Mouse (Mus musculus) mesoderm, embryonic 11.5 days (tissue): ENCODE results near the gene Topbp1.

Source experiments
- DNase-seq: peaks from one replicate; pipeline ENCODE4 v3.0.0-alpha.2; 2012; ENCODE audit warnings: low read depth, low spot score

Gene Topbp1

DNA sequence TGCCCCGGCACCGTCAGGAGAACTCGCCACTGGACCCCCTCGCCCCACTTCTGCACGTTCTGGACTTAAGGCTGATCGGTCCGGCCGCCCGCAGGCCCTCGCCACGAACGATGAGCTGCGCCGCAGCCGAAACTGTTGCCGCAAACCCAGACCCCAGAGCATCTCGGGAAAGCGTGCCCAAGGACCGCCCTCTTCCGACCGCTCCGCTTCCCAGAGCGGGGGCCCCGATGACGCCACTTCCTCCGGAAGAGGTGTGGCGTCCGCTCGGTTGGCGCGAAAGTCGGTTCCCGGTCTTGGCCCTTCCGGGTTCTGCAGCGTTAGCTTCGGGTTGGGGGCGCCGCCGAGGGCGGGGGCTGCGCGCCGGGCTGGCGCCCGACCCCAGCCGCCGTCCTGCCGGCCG is at the start of gene Topbp1, which contains the start of gene 1300017J02Rik:
Gene Topbp1 (plus strand): TSS at position 289 of the 400 bp plus-strand sequence.
Gene 1300017J02Rik (minus strand): TSS at position 156 of the 400 bp plus-strand sequence.
- DNase-seq: peak; percentile 97

GRCm38 (mm10) chr9:103265778-103266177 is 39.2 kb upstream of the Topbp1 start:
- no peak for DNase-seq

GRCm38 (mm10) chr9:103271104-103271503 is 33.9 kb upstream of the Topbp1 start:
- DNase-seq: no peak

- no peak for DNase-seq
Observed at GRCm38 (mm10) chr9:103274819-103275218, 30.2 kb upstream of the Topbp1 start.

DNA sequence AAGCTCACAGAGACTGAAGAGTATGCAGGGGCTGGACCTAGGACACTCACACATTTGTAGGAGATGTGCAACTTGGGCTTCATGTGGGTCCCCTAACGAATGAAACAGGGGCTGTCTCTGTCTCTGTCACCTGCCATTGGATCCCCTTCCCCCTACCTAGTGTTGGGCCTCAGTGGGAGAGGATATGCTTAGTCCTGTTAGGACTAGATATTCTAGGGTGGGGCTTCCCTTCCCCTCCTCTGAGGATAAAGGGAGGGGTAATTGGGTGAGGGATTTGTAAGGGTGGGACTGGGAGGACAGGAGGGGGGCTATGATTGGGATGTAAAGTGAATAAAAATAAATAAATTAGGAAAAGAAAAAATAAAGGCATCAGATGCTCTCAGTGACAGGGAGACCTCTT is 29.3 kb upstream of the Topbp1 start:
- DNase-seq: no peak

GRCm38 (mm10) chr9:103276876-103277275 is 28.1 kb upstream of the Topbp1 start:
- no peak for DNase-seq

DNA sequence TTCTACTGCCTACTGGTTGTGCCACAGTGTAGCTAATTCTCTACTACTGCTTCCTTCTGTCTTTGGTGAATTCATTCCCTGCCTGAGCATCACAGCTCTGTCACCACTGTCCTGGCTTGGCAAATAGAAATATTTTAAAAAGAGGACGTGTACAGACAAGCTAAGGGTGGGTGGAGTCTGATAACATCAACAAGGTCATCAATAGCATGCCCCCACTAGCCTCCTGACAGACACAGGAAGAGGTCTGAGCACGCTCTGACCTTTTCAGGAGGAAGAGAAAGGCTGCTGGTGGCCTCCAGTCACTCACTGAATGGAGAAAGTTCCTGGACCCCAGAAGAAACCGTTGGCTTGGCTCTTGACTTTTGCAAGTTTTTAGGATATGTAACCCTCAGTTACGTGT is 18.6 kb upstream of the Topbp1 start:
- DNase-seq: no peak

DNA sequence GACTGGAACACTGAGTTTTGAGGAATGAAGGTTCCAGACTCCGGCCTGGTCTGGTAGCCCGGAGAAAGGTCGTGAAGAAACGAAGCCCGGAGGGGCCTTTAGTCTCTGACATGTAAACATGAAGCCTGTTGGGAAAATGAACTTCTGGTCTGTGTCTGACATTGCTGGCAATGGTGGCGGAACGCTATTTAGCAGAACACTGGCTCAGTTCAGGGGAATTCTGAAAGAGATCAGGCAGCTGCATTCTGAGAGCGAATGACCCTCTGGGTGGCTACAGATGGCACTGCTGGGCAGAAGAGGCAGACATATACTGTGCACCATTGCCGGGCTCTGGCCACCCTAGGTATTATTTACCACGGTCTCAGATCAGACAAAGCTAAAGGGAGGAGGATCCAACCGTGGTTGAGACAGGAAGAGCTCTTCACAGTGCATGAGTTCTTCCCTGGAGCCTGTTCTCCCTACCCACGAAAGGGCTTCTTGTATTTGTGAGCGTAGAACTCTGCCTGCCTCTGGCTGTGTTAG is 18.1 kb upstream of the Topbp1 start:
- DNase-seq: no peak

DNA sequence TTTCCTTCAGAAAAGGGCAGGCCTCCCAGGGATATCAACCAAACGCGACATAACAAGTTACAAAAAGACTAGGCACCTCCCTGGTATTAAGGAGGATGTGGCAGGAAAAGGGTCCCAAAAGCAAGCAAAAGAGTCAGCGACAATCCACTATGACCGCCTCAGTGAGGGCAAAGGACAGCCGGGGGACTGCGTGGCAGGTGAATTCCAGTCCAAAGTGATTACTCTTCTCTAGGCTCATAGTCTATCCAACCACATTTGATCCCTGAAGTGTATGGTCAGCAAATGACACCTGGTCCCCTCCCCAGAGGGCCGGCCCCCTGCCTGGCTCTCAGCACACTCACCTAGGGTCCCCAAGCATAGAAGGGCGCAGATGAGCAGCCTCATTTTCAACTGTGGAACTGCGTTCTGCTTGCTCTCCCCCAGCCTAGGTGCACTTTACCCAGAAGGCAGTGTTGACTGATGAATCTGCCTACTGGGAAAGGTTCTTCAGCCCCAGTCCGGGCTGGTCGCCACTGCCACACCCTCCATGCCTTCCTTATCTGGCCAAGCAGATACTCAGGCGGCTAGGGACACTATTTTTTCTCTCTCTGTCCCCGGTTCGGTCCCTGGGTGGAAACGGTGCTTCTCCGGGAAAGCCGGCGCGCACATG is 17.1 kb upstream of the Topbp1 start:
- no peak for DNase-seq

DNA sequence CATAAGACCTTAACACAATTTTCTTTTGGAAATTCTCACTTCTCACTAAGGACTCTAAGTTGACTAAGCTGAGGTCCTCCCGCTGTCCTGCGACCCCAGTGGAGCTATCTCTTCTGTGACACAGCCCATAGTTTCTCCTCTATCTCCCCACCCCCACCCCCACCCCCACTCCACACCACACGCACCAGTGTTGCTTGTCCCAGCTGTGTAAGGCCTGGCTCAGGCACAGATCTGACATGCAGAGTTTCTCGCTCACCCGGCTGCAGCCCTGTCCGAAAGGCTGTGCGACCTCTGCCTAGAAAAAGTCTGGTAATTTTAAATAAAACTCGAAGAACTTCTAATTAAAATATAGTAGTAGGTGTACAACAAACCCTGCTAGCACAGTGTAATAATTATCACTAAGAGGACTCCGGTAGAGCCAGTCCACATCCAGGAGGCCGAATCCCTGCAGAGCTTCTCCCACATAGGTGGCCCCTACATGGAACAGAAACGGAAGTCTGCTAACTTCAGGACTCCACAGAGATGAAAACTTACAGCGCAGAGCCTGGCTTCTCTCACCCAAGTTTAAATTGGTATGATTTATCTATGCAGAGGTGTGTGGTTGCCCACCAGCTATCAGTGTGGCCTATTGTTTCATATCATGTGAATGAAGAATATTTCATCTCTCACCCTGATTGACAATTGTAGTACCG is 16.4 kb upstream of the Topbp1 start:
- no peak for DNase-seq

DNA sequence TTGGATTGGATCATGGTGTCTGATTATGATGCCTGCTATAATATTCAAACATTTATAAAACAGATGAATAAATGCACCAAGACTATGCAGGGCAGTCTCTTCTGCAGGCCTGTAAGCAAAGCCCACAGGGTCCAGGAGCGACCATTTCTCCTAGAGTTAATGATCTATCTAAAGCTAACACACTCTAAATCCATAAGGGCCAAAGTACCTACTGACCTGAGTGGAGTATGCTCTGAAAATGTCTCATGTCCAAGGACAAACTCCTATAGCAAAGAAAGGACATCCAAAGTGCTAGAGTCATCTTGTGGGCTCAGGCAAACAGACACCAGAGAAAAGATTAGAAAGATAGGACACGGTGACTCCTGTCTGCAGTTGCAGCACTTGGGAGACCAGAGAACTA is 10.5 kb upstream of the Topbp1 start:
- DNase-seq: no peak

DNA sequence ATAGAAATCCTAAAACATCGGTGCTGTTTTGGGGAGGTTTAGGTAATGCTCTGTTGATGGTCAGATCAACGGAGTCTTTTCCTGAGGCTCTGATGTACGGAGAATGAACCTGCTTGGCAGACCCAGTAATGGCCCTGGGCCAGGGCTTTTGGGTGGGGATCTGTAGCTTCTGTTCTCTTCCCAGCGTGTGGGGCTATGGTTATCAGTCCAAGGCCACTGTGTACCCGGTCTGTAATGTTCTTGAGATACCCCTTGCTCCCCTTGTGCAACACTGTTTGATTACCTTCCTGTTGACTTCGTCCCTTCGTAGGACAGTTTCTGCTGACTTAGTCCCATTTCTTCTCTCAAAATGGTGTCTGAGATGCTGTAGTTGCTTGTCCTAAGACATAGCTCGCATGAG is 3.9 kb upstream of the Topbp1 start:
- DNase-seq: no peak

GRCm38 (mm10) chr9:103302239-103302638 is 2.8 kb upstream of the Topbp1 start:
- DNase-seq: no peak

DNA sequence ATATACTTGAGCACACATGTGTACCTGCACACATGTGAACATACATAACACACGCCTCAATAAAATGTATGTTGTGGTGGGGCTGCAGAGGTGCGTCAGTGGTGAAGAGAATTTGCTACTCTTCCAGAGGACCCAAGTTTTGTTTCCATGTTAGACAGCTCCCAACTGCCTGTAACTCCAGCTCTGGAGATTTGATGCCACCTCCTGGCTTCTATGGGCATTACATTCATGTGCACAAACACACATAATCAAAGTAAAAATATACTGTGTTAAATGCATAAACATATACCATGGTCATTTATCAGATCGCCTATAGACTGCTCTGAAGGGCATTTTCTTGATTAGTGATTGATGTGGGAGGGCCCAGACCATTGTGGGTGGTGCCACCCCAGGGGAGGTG is 2.3 kb upstream of the Topbp1 start:
- peak; percentile 70 for DNase-seq

- DNase-seq: peak; percentile 61
Observed at GRCm38 (mm10) chr9:103305332-103306041, 472 bp downstream of the Topbp1 start.

DNA sequence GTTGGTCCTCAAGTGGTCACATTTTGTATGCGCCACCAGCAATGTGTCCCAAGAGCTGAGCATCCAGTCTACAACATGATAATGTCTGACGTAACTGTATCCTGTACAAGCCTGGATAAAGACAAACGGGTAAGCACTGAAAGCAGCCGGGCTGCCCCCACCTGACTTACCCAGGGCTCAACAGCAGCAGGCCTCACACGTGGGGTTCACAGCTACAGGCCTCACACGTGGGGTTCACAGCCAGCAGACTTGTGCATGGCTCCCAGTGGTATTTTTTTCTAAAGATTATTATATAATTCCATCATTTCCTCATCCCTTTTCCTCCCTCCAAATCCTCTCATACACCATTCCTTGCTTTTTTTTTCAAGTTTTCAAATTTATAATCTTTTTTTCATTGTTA is 4.8 kb downstream of the Topbp1 start:
- DNase-seq: no peak

DNA sequence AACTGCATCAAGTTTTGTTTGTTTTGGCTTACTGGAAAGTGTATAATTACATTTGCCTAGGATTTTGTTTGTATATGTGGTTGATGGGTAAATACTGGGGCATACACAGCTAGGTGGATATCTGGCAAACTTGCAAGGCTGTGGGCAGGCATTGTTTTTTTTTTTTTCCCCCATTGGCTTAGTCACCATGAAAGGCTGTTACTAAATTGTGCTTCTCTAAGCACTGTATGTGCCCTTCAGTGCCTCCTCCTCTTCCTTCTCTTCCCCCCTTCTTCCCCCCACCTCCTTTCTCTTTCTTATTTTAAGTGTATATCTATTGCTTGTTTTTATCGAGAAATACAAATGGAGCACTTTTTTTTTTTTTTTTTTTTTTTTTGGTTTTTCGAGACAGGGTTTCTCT is 19.7 kb downstream of the Topbp1 start:
- DNase-seq: no peak

DNA sequence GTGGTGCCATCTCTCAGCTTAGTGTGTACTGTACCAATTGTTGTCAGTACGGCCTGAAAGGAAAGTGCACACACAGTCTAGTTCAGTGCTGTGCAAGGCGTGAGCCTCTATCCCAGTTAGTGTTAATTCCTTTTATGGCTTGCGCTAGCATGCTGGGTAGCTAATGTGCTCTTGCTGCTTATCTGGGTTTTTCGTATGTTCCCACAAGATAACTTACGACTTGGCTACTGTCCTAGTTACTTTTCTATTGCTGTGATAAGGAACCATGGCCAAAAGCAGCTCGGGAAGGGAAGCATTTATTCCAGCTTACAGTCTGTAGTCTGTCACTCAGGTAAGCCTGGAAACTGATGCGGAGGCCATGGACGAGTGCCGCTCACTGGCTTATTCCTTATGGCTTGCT is 21.4 kb downstream of the Topbp1 start:
- no peak for DNase-seq

- no peak for DNase-seq
Observed at GRCm38 (mm10) chr9:103332663-103333062, 27.6 kb downstream of the Topbp1 start.

GRCm38 (mm10) chr9:103336912-103337311 is 31.9 kb downstream of the Topbp1 start:
- DNase-seq: no peak

DNA sequence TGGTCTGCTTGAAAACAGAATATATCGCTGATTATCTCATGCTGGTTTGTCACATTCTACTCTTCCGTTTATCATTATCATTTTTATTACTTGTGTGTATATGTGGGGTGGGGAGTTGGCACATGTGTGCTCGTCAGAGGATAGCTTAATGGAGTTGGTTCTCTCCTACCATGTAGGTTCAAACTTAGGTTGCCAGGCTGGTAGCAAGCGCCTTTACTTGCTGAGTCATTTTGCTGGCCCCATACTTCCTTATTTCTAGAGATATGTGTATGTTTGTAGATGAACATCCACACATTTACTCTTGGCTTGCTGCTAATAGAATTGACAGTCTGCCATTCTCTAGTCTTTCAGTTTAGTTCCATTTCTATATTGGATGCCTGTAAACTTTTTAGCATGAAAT is 42.0 kb downstream of the Topbp1 start:
- DNase-seq: no peak

DNA sequence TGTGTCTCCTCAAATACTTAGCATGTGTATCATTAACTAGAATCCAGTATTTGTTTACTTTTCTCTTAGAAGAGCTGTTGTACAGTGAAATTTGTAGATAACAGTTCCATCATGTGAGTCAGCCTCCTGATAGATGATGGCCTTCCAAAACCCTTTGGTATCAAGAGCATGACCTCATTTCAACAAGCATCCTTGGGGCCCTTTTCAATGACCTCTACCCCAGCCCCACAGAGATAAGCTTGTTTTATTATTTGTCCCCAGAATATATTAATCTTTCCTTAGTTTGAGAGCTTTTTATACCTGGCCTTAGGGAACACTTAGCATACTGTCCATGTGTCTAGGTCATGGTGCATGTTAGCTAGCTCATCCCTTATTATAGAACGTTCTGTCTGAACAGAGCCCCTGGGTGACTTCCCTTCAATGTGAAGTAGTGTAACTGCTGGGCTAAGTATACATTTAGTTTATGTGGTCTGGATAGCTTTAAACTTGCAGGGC is 43.0 kb downstream of the Topbp1 start:
- DNase-seq: no peak
